Mouse (Mus musculus) small intestine, adult 10 weeks (tissue): ENCODE results near the gene Vtn. TPM values are rescaled to one million over a fixed set of nuclear protein-coding genes. Genes with fewer than 3 reads are reported as not detected.

Source experiments
- polyA plus RNA-seq: library from polyadenylated mRNA; stranded (reverse); fragments of 350-450 nt; fragmentation: Illumina TruSeq; extraction: RNeasy Lipid Tissue Mini Kit (QIAGEN cat#74804); gene quantifications from one replicate; pipeline ENCODE4 v1.2.3, GENCODE M21; 2014; ENCODE audit warnings: low replicate concordance

Gene Vtn
- not detected for polyA plus RNA-seq

GRCm38 (mm10) chr11:78499004-78499403 is at the start of gene Vtn:
TSS of gene Vtn (plus strand) at chr11:78499091.

GRCm38 (mm10) chr11:78465568-78466180 is 33.2 kb upstream of the Vtn start, which contains the start of gene Slc46a1:
TSS of gene Slc46a1 (plus strand) at chr11:78465697.

GRCm38 (mm10) chr11:78497544-78498522 is 1.1 kb upstream of the Vtn start, which contains the start of gene Sarm1:
TSS of gene Sarm1 (minus strand) at chr11:78497754.

GRCm38 (mm10) chr11:78502909-78503650 is 4.2 kb downstream of the Vtn start, which contains the start of gene Sebox:
TSS of gene Sebox (plus strand) at chr11:78503447.

GRCm38 (mm10) chr11:78512025-78512957 is 13.4 kb downstream of the Vtn start, which contains the start of the genes Tmem199 and Poldip2:
TSS of gene Tmem199 (minus strand) at chr11:78512172.
TSS of gene Poldip2 (plus strand) at chr11:78512193.

GRCm38 (mm10) chr11:78536080-78536689 is 37.3 kb downstream of the Vtn start, which contains the start of the genes Tnfaip1 and Ift20:
TSS of gene Tnfaip1 (minus strand) at chr11:78536332.
TSS of gene Ift20 (plus strand) at chr11:78536361.

GRCm38 (mm10) chr11:78550168-78551058 is 51.5 kb downstream of the Vtn start, which contains the start of gene Tmem97:
TSS of gene Tmem97 (minus strand) at chr11:78550777.

Other genes with a start within 250 kb of the Vtn start
- 55.5 TPM for gene 2610507B11Rik, start 237.3 kb upstream of the Vtn start, polyA plus RNA-seq
- gene BC030499, start 208.2 kb upstream of the Vtn start, polyA plus RNA-seq: 1.5 TPM
- 8.9 TPM for gene Spag5, start 197.6 kb upstream of the Vtn start, polyA plus RNA-seq
- gene Aldoc, start 176.1 kb upstream of the Vtn start, polyA plus RNA-seq: 3.8 TPM
- 1.9 TPM for gene Pigs, start 170.7 kb upstream of the Vtn start, polyA plus RNA-seq
- not detected for gene Unc119, start 155.6 kb upstream of the Vtn start, polyA plus RNA-seq
- gene Foxn1, start 112.5 kb upstream of the Vtn start, polyA plus RNA-seq: not detected
- gene Slc13a2, start 76.9 kb upstream of the Vtn start, polyA plus RNA-seq: 6.7 TPM
- 8.8 TPM for gene Slc46a1, start 33.4 kb upstream of the Vtn start, polyA plus RNA-seq
- gene Sarm1, start 1.3 kb upstream of the Vtn start, polyA plus RNA-seq: not detected
- not detected for gene Sebox, start 4.4 kb downstream of the Vtn start, polyA plus RNA-seq
- gene Tmem199, start 13.1 kb downstream of the Vtn start, polyA plus RNA-seq: 15.1 TPM
- gene Poldip2, start 13.1 kb downstream of the Vtn start, polyA plus RNA-seq: 6.3 TPM
- 53.0 TPM for gene Tnfaip1, start 37.2 kb downstream of the Vtn start, polyA plus RNA-seq
- 97.4 TPM for gene Ift20, start 37.3 kb downstream of the Vtn start, polyA plus RNA-seq
- 24.5 TPM for gene Tmem97, start 51.7 kb downstream of the Vtn start, polyA plus RNA-seq
- 34.8 TPM for gene Nlk, start 198.3 kb downstream of the Vtn start, polyA plus RNA-seq